Mouse (Mus musculus) lung, postnatal 4 days (tissue): ENCODE results near the gene Mbd6.
A peak's percentile ranks its signal among the peaks of the same experiment; 100 is the strongest.
"Not testable (repeated sequence)": the region's sequence is repeated elsewhere in the genome, so short reads cannot be mapped to it uniquely, and the experiment has no call there.

Experiments
- DNase-seq, 2 experiments: peaks; one replicate each; pipeline ENCODE4 v3.0.0; 2021

Mbd6 gene

DNA sequence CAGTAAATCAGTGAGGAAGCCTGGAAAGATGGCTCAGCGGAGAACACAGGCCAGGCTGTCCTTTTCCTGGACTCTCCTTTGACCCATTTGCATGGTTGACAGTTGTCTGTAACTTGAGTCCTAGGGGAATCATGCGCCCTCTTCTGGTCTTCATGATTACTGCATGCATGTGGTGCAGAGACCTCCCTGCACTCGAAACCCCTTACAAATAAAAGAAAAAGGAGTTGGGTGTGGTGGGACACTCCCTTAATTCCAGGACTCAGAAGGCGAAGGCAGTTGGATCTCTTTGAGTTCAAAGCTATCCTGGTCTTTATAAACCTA is 23.5 kb upstream of the Mbd6 start:
- peak; percentile 76 to 90 for DNase-seq

DNA sequence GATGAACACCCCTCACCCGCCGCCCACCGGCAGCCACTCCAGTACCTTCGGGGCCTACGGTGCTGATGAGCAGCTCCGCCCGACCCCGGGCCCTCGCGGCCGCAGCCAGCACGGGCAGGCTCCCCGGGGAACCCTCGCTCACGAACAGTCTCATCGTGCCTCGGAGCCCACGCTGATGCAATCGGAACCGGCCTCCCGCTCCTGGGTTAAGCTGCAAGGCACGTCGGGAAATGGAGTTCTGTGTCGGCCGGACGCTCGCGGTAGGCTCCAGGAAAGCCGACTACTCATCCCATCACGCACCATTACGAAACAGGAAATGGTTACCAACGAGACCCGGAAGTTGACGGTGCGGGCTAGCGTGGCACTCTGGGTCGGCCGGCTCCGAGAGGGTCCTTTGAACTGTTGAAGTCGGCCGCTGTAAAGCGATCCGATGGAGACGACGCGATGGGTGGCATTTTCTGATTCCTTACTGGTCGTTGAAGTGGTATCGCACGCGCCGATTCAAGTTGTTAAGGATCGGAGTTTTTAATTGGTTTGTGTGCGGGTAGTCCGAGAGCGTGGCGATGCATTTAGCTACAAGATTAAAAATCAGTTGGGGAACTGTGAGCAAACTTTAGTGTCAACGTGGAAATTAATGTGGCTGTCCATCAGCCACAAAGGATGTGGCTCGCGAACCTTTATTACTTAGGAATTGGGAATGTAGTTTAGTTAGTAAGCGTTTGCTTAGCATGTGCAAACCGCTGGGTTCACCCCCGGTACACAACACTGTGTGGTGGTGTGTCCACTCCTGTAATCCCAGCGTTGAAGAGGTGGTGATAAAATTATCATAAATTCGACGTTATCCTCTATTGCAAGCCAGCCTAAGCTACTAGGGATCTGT is 22.9 kb upstream of the Mbd6 start, which contains the start of gene Mars:
Gene Mars (minus strand): TSS at position 311 of the 880 bp plus-strand sequence.
- DNase-seq = peak; percentile 95 to 96

- DNase-seq = peak in 1 of 2 experiments; percentile 48
Observed at GRCm38 (mm10) chr10:127310523-127311475, 22.0 kb upstream of the Mbd6 start.

GRCm38 (mm10) chr10:127309167-127309566 is 20.3 kb upstream of the Mbd6 start:
- DNase-seq = not testable (repeated sequence)

- no peak for DNase-seq
Observed at GRCm38 (mm10) chr10:127303136-127303535, 14.3 kb upstream of the Mbd6 start.

DNA sequence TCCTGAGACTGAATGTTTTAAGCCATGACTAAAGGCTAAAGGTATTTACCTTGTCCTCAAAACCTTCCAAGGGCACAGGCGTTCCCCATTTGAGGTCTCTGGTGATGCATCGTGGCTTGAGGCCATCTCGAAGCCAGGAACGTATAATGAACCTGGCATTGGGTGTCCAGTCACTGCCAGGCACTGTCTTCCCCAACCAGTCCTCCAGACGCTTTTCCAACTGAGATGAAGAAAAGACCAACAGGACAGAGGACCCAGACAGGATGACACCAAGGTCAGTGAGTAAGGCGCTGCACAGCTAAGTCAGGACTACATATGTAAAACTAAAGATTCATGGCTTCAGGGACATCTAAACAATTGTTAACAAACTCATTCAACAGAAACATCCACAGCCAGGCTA is 11.5 kb upstream of the Mbd6 start:
- DNase-seq = no peak

DNA sequence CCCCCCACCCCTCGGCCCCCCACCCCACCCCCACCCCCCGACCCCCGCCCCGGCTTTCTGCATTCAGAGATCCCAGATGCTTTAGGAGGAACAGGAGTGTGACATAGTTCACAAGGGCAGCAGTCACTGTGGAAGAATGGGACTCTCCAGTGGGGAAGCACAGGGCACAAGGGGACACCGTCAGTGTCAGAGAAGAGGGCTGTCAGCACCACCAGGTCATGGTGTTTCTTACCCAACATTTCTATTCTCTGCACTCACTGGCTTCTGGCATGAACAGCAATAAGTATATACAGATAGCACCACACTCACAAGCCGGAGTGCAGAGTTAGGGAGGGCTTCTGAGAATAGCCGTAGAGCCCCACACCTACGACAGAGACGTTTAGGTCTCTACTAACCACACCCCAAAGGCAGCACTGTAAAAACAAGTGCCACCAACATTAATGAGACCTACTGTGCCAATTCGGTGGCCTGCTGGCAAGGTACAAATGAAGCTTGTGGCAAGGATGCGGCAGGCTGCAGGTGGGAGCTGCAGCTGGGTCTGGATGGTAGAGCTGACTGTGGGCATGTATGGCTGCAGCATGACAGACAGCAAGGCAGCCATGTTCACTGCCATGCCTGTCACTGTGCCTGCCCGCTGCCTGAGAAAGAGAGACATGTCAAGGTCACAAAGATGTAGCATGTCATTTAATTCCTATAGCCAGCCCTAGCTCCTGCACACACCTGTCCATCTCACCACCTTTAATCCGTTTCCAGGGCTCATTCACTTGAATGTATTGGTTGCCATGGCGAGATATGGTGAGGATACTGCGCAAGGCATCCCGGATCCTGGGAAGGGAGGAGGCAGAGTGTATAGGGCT is 8.4 kb upstream of the Mbd6 start:
- DNase-seq = no peak

- no peak for DNase-seq
Observed at GRCm38 (mm10) chr10:127295986-127296794, 7.4 kb upstream of the Mbd6 start.

- no peak for DNase-seq
Observed at GRCm38 (mm10) chr10:127294895-127295510, 6.2 kb upstream of the Mbd6 start.

DNA sequence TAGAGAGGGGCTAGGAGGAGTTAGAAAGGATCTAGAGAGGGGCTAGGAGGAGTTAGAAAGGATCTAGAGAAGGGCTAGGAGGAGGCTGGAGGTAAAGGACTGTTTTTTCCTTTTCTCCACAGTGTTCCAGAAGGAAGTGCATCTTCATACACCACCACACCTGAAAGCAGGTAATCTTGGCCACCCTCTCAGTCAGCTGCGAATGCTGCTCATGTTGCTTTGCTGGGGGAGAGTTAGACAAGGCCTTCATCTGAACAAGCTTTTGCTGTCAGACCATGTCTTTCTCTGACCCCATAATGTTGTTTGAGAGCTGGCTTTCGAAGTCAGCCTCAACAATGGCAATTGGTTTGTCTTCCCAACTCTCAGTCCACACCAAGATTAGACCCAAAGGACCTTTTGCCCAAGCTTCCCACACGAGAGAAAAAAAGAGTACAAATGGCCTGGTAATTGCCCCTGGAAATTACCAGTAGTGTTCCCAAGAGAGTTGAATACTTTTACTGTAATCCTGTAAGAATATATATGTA is 4.8 kb upstream of the Mbd6 start:
- no peak for DNase-seq

GRCm38 (mm10) chr10:127292987-127293538 is 4.2 kb upstream of the Mbd6 start:
- DNase-seq = peak; percentile 33 to 51

- DNase-seq = no peak
Observed at GRCm38 (mm10) chr10:127291881-127292638, 3.2 kb upstream of the Mbd6 start.

GRCm38 (mm10) chr10:127290930-127291880 is 2.4 kb upstream of the Mbd6 start:
- DNase-seq = peak; percentile 70 to 74

GRCm38 (mm10) chr10:127290307-127290929 is 1.6 kb upstream of the Mbd6 start:
- peak; percentile 100 for DNase-seq

DNA sequence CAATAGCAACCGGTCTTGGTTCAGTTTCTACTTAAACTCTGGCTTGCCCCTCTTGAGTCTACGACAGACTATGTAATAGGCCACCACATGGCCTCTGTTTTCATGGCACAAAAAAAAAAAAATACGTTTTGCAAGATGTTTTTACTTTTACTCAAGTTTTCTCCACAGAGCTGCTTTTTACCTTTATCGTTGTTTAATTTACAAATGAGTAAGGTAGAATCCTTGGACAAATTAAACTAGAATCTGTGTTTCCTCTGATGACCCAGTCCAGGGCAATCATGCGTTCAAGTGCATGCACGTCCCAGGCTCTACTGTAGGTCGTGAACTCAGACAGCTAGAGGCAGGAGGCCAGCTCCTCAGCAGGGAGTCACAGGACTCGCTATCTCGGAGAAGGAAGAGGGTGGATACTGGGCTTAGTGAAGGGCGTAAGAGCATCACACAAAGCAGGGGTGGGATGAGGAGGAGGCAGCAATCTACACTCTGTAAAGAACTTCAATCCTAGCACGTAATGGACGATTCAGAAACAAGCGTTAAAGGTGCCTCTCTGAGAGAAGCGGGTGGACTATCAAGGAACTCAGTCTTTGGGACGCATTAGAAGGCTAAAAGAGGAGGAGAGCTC is 864 bp upstream of the Mbd6 start:
- peak; percentile 64 to 65 for DNase-seq

GRCm38 (mm10) chr10:127288328-127288799 is 454 bp downstream of the Mbd6 start:
- DNase-seq = peak; percentile 73 to 74

- no peak for DNase-seq
Observed at GRCm38 (mm10) chr10:127287936-127288293, 903 bp downstream of the Mbd6 start.
